Mouse (Mus musculus) lung, embryonic 15.5 days (tissue): ENCODE measurements around the gene H2afy2. TPM values are rescaled to one million over a fixed set of nuclear protein-coding genes. Genes with fewer than 3 reads are reported as not detected.

ENCODE experiments used
- ATAC-seq: fragments of 200-750 bp; cut with Nextera tagmentation; 2 replicates; pipeline ENCODE4 v1.8.0; 2017; ENCODE audit warnings: moderate number of reproducible peaks, borderline replicate concordance; ENCODE audit not compliant: low FRiP score, low TSS enrichment; ENCODE audit errors: extremely low read depth
- H3K27ac ChIP-seq: fragments of 300-500 bp; sonication (generic); 2 replicates; pipeline ENCODE4 v1.5.1; 2015; ENCODE audit warnings: moderate library complexity, mild to moderate bottlenecking, inconsistent platforms
- H3K27me3 ChIP-seq: fragments of 300-500 bp; sonication (generic); 2 replicates; pipeline ENCODE4 v1.6.1; 2015; ENCODE audit warnings: inconsistent platforms
- H3K36me3 ChIP-seq: fragments of 300-500 bp; sonication (generic); 2 replicates; pipeline ENCODE4 v1.6.1; 2015; ENCODE audit warnings: inconsistent platforms
- H3K4me1 ChIP-seq: fragments of 300-500 bp; sonication (generic); 2 replicates; pipeline ENCODE4 v1.6.1; 2015; ENCODE audit warnings: inconsistent platforms
- H3K4me2 ChIP-seq: fragments of 300-500 bp; sonication (generic); 2 replicates; pipeline ENCODE4 v1.6.1; 2015; ENCODE audit warnings: inconsistent platforms, mild to moderate bottlenecking, moderate library complexity
- H3K4me3 ChIP-seq: fragments of 300-500 bp; sonication (generic); 2 replicates; pipeline ENCODE4 v1.5.1; 2015; ENCODE audit warnings: mild to moderate bottlenecking, inconsistent platforms
- H3K9ac ChIP-seq: fragments of 300-500 bp; sonication (generic); 2 replicates; pipeline ENCODE4 v1.6.1; 2015; ENCODE audit warnings: inconsistent platforms
- H3K9me3 ChIP-seq: fragments of 300-500 bp; sonication (generic); 2 replicates; pipeline ENCODE4 v1.6.1; 2016; ENCODE audit warnings: inconsistent platforms
- WGBS: fragments of 180-500 bp; shearing (Covaris S2); methylation state at CpG from one replicate; pipeline ENCODE4 v1.1.7; 2015; 5-methylcytosine and 5-hydroxymethylcytosine counted together
- polyA plus RNA-seq: library from polyadenylated mRNA; unstranded; fragments of >200 nt; fragmentation: Nextera tagmentation; extraction: Ambion mirVana; gene quantifications from 2 replicates; pipeline ENCODE4 v1.2.1, GENCODE M21; 2015

H2afy2 gene
- polyA plus RNA-seq, 1 experiment from 2014 or later = 137 TPM

DNA sequence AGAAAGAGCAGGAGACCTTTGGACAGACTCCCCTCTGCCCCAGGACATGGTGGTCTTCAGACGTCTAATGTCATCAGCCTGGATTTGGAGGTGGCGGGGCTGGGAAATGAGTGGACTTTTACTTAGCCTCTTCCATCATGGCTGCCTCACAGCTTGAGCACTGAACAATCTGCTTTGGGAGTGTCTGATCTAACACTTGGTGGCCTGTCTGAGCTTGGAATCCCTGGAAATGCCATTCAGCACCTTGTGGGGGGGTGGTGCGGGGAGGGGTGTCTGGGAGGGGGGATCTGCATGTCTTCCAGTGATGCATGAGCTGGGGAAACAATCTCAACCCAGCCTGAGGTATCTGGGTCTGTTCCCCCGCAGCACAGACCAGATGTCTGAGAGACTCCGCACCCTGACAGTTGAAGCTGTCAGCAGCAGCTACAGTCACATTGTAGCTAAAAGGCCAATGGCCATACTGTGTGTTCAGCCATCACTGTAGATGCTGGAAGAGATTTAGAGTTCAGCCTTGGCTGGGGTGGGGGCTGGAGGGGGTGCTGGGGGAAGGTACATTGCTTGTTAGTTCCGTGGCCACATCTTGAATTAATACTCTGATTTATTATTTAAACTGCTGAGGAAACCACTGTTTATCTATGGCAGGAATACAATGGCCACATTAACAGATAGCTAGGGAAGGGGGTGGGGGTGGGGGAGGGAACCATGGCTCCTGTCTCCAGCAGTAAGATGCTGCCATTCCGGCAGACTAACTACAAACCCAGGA, 39.2 kb upstream of the H2afy2 start:
- ATAC-seq = no peak
- Histone ChIP-seq H3K4me3 (no peak overlapping the region), H3K9ac (no peak overlapping the region), H3K36me3 (no peaks in the 10 kb centered on the region), H3K27me3 (no peaks in the 10 kb centered on the region), H3K9me3 (no peaks in the 10 kb centered on the region), H3K4me2 (no peak overlapping the region), H3K4me1 (peaks cover 12% of the 10 kb centered on the region), H3K27ac (no peak overlapping the region)
- WGBS = 38% methylated on average over 7 of the region's 7 CpGs

- no peak for ATAC-seq
- H3K27me3 ChIP-seq = no peaks in the 10 kb centered on the region
- H3K4me2 ChIP-seq = no peak overlapping the region
- H3K9ac ChIP-seq = no peak overlapping the region
- H3K4me1 ChIP-seq = no peaks in the 10 kb centered on the region
- no peak overlapping the region for H3K4me3 ChIP-seq
- WGBS = 53% methylated on average over 9 of the region's 9 CpGs
- H3K27ac ChIP-seq = no peak overlapping the region
- H3K9me3 ChIP-seq = no peaks in the 10 kb centered on the region
- no peaks in the 10 kb centered on the region for H3K36me3 ChIP-seq
These were observed 36.1 kb upstream of the H2afy2 start for GRCm38 (mm10) chr10:61820050-61820449.

GRCm38 (mm10) chr10:61811987-61812386, 28.0 kb upstream of the H2afy2 start:
- Histone ChIP-seq H3K4me1 (no peaks in the 10 kb centered on the region), H3K36me3 (no peaks in the 10 kb centered on the region), H3K9me3 (no peaks in the 10 kb centered on the region), H3K4me3 (no peak overlapping the region), H3K4me2 (no peak overlapping the region), H3K9ac (no peak overlapping the region), H3K27ac (no peak overlapping the region), H3K27me3 (no peaks in the 10 kb centered on the region)
- WGBS = 57% methylated on average over 5 of the region's 5 CpGs
- no peak for ATAC-seq

DNA sequence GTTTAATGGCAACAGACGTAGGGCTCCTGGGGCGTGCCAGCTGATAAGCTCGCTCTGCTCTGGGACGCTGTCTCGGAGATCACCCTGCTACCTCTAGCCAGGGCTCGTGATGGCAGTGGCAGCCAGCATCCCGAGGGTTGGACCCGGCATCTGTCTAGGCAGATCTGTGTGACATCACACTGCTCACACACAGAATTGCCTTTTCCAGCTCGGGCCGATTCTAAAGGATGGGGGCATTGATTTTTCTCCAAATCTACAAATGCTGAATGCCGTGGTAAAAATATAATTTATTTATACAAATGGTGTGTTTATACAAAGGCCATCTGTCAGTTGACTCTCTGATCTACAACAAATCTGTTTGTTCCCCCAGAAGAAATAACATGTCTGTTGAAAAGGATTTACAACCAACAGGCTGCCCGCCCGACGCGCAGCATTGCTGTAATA, 14.2 kb upstream of the H2afy2 start:
- H3K27me3 ChIP-seq = no peaks in the 10 kb centered on the region
- no peak overlapping the region for H3K27ac ChIP-seq
- WGBS = 40% methylated on average over 15 of the region's 15 CpGs
- H3K9me3 ChIP-seq = no peaks in the 10 kb centered on the region
- ATAC-seq = peak; percentile 69; the same call in 1 of the 2 replicates
- no peak overlapping the region for H3K4me3 ChIP-seq
- H3K36me3 ChIP-seq = no peaks in the 10 kb centered on the region
- H3K4me2 ChIP-seq = peak overlapping the region; percentile 31
- peaks cover 8% of the 10 kb centered on the region; the same call in 1 of the 2 replicates for H3K4me1 ChIP-seq
- H3K9ac ChIP-seq = no peak overlapping the region

DNA sequence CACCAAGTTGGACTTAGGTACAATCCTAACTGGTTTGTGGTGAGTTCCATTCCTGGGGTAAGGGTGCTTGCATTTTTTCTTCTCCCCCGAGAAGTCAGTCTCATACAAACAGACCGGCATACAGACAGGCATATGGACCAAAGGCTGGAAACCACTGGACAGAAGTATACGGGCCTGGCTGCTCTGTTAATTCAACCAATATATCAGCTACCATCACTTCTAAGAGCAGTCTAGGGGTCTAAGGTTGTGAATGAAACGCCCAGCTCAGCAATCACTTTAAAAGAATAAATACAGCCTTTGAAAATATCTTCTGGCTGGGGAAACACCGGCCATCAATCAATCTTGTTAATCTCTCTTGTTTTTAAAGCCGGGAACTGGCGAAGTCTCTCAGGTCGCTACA, 11.5 kb upstream of the H2afy2 start:
- Histone ChIP-seq H3K27ac (no peak overlapping the region), H3K4me2 (no peak overlapping the region)
- no peak for ATAC-seq

DNA sequence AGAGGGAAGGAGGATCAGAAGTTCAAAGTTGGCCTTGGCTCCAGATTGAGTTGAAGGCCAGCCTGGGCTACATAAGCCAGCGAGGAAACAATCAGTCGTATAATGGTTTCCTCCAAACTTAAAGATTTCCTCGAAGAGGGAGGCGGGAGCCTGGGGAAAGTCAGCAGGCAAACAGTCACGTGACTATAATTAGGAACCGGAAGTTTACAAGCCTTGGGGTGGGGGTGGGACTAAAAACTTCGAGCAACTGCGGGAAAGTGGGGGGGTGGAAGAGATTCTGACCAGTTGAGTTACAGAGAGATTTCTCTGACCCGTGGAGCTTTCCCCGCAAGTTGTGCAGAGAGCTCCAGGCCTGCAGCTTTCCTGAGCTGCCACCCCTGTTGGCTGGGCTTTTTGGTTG, 11.0 kb upstream of the H2afy2 start:
- Histone ChIP-seq H3K4me1 (peaks cover 8% of the 10 kb centered on the region; the same call in 1 of the 2 replicates), H3K9me3 (no peaks in the 10 kb centered on the region), H3K9ac (no peak overlapping the region), H3K4me2 (no peak overlapping the region), H3K4me3 (no peak overlapping the region), H3K27ac (no peak overlapping the region), H3K36me3 (no peaks in the 10 kb centered on the region), H3K27me3 (no peaks in the 10 kb centered on the region)
- no peak for ATAC-seq
- WGBS = 40% methylated on average over 10 of the region's 10 CpGs

More for the DNA sequence above, 11.5 kb upstream of the H2afy2 start:
- Histone ChIP-seq H3K4me1 (peaks cover 8% of the 10 kb centered on the region; the same call in 1 of the 2 replicates), H3K9me3 (no peaks in the 10 kb centered on the region), H3K36me3 (no peaks in the 10 kb centered on the region), H3K27me3 (no peaks in the 10 kb centered on the region), H3K4me3 (no peak overlapping the region), H3K9ac (no peak overlapping the region)
- WGBS = 27% methylated on average over 8 of the region's 8 CpGs

GRCm38 (mm10) chr10:61793015-61793414, 9.1 kb upstream of the H2afy2 start:
- Histone ChIP-seq H3K36me3 (no peaks in the 10 kb centered on the region), H3K9ac (no peak overlapping the region), H3K4me3 (no peak overlapping the region), H3K27me3 (no peaks in the 10 kb centered on the region), H3K9me3 (no peaks in the 10 kb centered on the region), H3K27ac (no peak overlapping the region), H3K4me2 (no peak overlapping the region), H3K4me1 (peaks cover 3% of the 10 kb centered on the region; the same call in 1 of the 2 replicates)
- ATAC-seq = no peak
- WGBS = 52% methylated on average over 8 of the region's 8 CpGs

DNA sequence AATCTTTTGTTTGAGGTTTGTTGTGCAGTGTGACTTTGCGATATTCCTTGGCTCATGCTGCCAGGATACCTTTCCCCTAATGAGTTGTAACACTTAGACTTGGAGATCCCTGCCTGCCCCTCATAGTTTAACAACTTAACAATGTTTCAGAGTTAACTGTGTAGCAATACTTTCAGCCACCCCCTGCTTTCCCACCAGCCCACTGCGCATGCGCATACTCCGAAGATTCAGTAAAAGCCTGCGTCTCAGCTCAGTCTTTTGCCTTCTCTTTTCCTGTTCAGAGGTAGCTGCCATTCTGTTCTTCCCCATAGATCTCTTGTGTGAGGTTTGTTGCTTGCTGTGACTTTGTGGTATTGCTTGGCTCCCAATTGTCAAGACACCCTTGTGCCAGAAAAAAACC, 4.6 kb upstream of the H2afy2 start:
- 96% methylated on average over 5 of the region's 5 CpGs for WGBS
- no peaks in the 10 kb centered on the region for H3K9me3 ChIP-seq

DNA sequence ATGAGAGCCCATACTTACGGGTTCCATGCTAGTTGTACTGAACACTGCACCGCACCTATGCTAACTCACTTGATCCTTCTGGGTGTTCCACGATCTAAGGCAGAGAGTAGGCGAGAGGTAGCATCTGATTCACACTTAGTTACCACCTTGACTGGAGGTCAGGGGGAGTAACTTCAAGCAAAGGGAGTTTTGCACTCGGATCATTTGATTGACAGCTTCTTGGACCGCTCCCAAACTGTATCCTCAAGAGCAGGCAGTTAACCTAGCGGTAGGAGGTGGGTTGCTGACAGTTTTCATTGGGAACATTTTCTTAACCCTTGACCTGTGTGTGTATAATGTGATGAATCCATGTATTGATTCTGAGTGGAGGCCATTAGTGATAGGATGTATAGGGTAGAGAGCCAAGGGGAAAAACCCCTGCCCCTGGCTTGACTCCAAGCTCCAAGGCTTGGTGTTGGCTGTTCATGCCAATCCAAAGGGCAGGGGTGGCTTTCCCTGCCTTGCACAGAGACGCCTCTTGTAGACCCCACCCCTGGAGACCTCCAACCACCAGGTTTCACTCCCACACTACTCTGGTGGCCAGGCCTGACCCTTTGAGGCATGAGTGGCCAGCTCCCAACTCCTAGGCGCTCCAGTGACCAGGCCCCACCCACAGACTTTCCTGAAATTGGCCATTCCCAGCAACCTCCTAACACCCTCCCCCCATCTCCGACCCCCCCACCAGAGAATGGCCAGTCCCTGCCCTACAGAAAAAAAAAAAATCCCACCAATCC, 3.8 kb upstream of the H2afy2 start:
- H3K9me3 ChIP-seq = no peaks in the 10 kb centered on the region
- no peak overlapping the region for H3K4me3 ChIP-seq
- H3K27me3 ChIP-seq = no peaks in the 10 kb centered on the region
- H3K36me3 ChIP-seq = no peaks in the 10 kb centered on the region
- no peak for ATAC-seq
- WGBS = 75% methylated on average over 10 of the region's 10 CpGs
- H3K4me2 ChIP-seq = no peak overlapping the region
- no peak overlapping the region for H3K27ac ChIP-seq
- peaks cover 11% of the 10 kb centered on the region for H3K4me1 ChIP-seq
- no peak overlapping the region for H3K9ac ChIP-seq

More for the DNA sequence above, 4.6 kb upstream of the H2afy2 start:
- H3K4me3 ChIP-seq = no peak overlapping the region
- no peak for ATAC-seq
- no peak overlapping the region for H3K27ac ChIP-seq
- H3K27me3 ChIP-seq = no peaks in the 10 kb centered on the region
- H3K4me2 ChIP-seq = no peak overlapping the region
- H3K36me3 ChIP-seq = no peaks in the 10 kb centered on the region
- peaks cover 11% of the 10 kb centered on the region for H3K4me1 ChIP-seq
- H3K9ac ChIP-seq = no peak overlapping the region

- H3K4me1 ChIP-seq = peaks cover 24% of the 10 kb centered on the region
- H3K9me3 ChIP-seq = no peaks in the 10 kb centered on the region
- no peaks in the 10 kb centered on the region for H3K36me3 ChIP-seq
- no peak for ATAC-seq
- H3K27me3 ChIP-seq = no peaks in the 10 kb centered on the region
- no peak overlapping the region for H3K27ac ChIP-seq
- 28% methylated on average over 10 of the region's 10 CpGs for WGBS
- H3K4me3 ChIP-seq = peak overlapping the region; percentile 94
- H3K4me2 ChIP-seq = peak overlapping the region; percentile 89
- H3K9ac ChIP-seq = 0 out of 2 replicates have a peak overlapping the region, but pooled peaks have one; percentile 97
These were observed 467 bp upstream of the H2afy2 start for GRCm38 (mm10) chr10:61784414-61784813.

- under 1% methylated on average over 64 of the region's 74 CpGs for WGBS
- no peaks in the 10 kb centered on the region for H3K27me3 ChIP-seq
These were observed 942 bp downstream of the H2afy2 start for GRCm38 (mm10) chr10:61782799-61783611.

More at GRCm38 (mm10) chr10:61782799-61783611, 942 bp downstream of the H2afy2 start:
- Histone ChIP-seq H3K9ac (peak overlapping the region; percentile 97), H3K9me3 (no peaks in the 10 kb centered on the region), H3K4me3 (peak overlapping the region; percentile 94), H3K4me1 (peaks cover 24% of the 10 kb centered on the region), H3K36me3 (no peaks in the 10 kb centered on the region), H3K4me2 (peak overlapping the region; percentile 89), H3K27ac (peak overlapping the region; percentile 90)
- peak; percentile 51 for ATAC-seq
